Mouse (Mus musculus) cerebellum, adult 9-10 months (tissue): ENCODE results near the gene Clpx.
"Not testable (repeated sequence)": the region's sequence is repeated elsewhere in the genome, so short reads cannot be mapped to it uniquely, and the experiment has no call there.

ENCODE experiments used
- DNase-seq: peaks from one replicate; pipeline ENCODE4 v3.0.0; 2022

Clpx gene

GRCm38 (mm10) chr9:65292421-65292820 is 1.6 kb upstream of the Clpx start:
- DNase-seq: no peak

GRCm38 (mm10) chr9:65293119-65293518 is 941 bp upstream of the Clpx start:
- DNase-seq: no peak

GRCm38 (mm10) chr9:65293580-65293972 is 484 bp upstream of the Clpx start:
- DNase-seq: no peak

- no peak for DNase-seq
Measured at GRCm38 (mm10) chr9:65294716-65295378, 787 bp downstream of the Clpx start.

GRCm38 (mm10) chr9:65297056-65297455 is 3.0 kb downstream of the Clpx start:
- DNase-seq: no peak

GRCm38 (mm10) chr9:65298761-65299160 is 4.7 kb downstream of the Clpx start:
- DNase-seq: no peak

- no peak for DNase-seq
Measured at GRCm38 (mm10) chr9:65299650-65300049, 5.6 kb downstream of the Clpx start.

- DNase-seq: no peak
Measured at GRCm38 (mm10) chr9:65302327-65302983, 8.4 kb downstream of the Clpx start.

GRCm38 (mm10) chr9:65303586-65303985 is 9.5 kb downstream of the Clpx start:
- no peak for DNase-seq

GRCm38 (mm10) chr9:65304300-65304699 is 10.2 kb downstream of the Clpx start:
- DNase-seq: no peak

GRCm38 (mm10) chr9:65306672-65307071 is 12.6 kb downstream of the Clpx start:
- no peak for DNase-seq

- no peak for DNase-seq
Measured at GRCm38 (mm10) chr9:65308011-65308410, 14.0 kb downstream of the Clpx start.

- DNase-seq: no peak
Measured at GRCm38 (mm10) chr9:65312669-65313357, 18.8 kb downstream of the Clpx start.

- DNase-seq: no peak
Measured at GRCm38 (mm10) chr9:65313846-65314245, 19.8 kb downstream of the Clpx start.

GRCm38 (mm10) chr9:65322255-65322900 is 28.3 kb downstream of the Clpx start:
- DNase-seq: no peak

GRCm38 (mm10) chr9:65325971-65326370 is 31.9 kb downstream of the Clpx start:
- DNase-seq: no peak

- no peak for DNase-seq
Measured at GRCm38 (mm10) chr9:65327371-65327770, 33.3 kb downstream of the Clpx start.

- no peak for DNase-seq
Measured at GRCm38 (mm10) chr9:65333958-65334357, 39.9 kb downstream of the Clpx start.

- no peak for DNase-seq
Measured at GRCm38 (mm10) chr9:65339146-65339545, 45.1 kb downstream of the Clpx start.

GRCm38 (mm10) chr9:65340414-65340813 is 46.4 kb downstream of the Clpx start:
- DNase-seq: no peak

GRCm38 (mm10) chr9:65345439-65345838 is 51.4 kb downstream of the Clpx start:
- not testable (repeated sequence) for DNase-seq

GRCm38 (mm10) chr9:65345854-65346475 is 51.9 kb downstream of the Clpx start, which contains the start of gene Pdcd7:
Pdcd7 (plus strand) TSS chr9:65346104.
- peak; percentile 97 for DNase-seq
